Mouse (Mus musculus) adrenal gland, postnatal 4 days (tissue): ENCODE data around the gene Slc28a1. TPM values are rescaled to one million over a fixed set of nuclear protein-coding genes. Genes with fewer than 3 reads are reported as not detected.

ENCODE experiments used
- DNase-seq, 2 experiments: peaks; one replicate each; pipeline ENCODE4 v3.0.0; 2021 to 2022; ENCODE audit warnings: low spot score in 2 of 2, mixed read lengths in 2 of 2
- long read RNA-seq, 2 experiments: library from polyadenylated mRNA; stranded (forward); transcript quantifications; one replicate each; pipeline ENCODE4 v2.0.0; 2021
- total RNA-seq, 2 experiments: library from RNA; stranded (reverse); gene quantifications; 2 replicates each; pipeline ENCODE4 v1.2.3; 2021

The Slc28a1 gene
- total RNA-seq: under 1 TPM; 0.56 TPM
- long read RNA-seq, experiment 1, partial matches to known transcripts: 1 of 1 reads
- long read RNA-seq, experiment 1, other reads (novel, unspliced or antisense): 0 of 1 reads
- long read RNA-seq, experiment 2, partial matches to known transcripts: 0 of 2 reads
- long read RNA-seq, experiment 2, other reads (novel, unspliced or antisense): 1 of 2 reads

DNA sequence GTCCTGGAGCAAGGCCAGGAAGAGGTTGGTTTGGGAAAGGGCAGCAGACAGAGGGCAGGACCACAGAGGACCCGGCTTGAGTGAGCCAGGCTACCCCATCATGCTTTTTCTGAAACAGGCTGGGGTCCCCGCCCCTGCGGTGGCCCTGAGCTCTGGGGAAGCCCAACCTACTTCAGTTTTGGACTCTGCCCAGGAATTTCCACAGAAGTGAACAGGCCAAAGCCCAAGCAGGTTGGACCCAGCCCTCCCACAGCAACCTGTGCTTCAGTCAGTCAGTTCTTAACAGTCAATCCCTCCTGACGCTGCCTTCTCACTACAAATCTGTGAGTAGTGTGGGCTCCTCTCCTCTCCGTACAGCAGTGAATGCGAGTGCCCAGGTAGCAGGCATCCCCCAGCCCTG is at the start of gene Slc28a1:
TSS of gene Slc28a1 (plus strand) at position 245 of the 400 bp plus-strand sequence.
- DNase-seq: no peak

DNA sequence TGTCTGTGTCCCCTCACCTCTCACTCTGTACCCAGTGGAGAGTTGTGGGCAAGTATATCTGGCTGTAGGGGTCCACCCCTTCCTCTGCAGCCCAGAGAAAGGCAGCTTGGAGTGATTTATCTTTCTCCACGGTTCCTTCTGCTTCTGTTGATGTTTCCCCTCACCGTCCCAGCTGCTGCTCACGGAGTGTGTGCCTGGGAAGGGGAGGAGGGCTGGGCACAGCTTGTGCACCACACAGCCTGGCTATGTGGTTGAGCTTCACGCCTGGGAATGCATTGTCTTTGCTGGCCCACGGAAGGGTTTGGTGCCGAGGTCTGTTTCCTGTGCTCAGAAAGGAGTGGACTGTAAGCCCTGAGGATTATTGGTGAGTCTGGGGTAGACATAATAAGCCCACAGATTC is 47.9 kb upstream of the Slc28a1 start:
- no peak for DNase-seq

- no peak for DNase-seq
Observed at GRCm38 (mm10) chr7:81072463-81072862, 42.1 kb upstream of the Slc28a1 start.

GRCm38 (mm10) chr7:81073273-81073672 is 41.3 kb upstream of the Slc28a1 start:
- DNase-seq: no peak

- no peak for DNase-seq
Observed at GRCm38 (mm10) chr7:81074546-81074945, 40.1 kb upstream of the Slc28a1 start.

DNA sequence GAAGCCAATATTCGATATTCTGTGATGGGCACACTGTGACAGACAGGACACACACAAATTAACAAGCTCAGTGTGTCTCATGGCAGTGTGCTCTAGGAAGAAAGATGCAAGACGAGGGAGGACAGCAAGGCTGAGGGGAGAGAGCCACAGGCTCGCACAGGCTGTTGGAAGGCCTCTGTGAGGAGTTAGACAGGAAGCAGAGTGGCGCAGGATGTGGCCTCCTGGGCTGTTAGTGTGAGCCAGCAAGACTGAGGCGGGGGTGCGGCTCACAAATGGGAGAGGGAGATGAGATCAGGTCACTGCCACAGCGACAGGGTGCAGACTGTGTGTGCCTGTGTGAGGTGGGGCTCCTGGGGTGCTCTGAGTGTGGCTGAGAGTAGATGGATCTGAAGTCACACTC is 39.3 kb upstream of the Slc28a1 start:
- no peak for DNase-seq

- no peak for DNase-seq
Observed at GRCm38 (mm10) chr7:81075732-81076131, 38.9 kb upstream of the Slc28a1 start.

GRCm38 (mm10) chr7:81077009-81077408 is 37.6 kb upstream of the Slc28a1 start:
- DNase-seq: no peak

- DNase-seq: no peak
Observed at GRCm38 (mm10) chr7:81078740-81079139, 35.9 kb upstream of the Slc28a1 start.

DNA sequence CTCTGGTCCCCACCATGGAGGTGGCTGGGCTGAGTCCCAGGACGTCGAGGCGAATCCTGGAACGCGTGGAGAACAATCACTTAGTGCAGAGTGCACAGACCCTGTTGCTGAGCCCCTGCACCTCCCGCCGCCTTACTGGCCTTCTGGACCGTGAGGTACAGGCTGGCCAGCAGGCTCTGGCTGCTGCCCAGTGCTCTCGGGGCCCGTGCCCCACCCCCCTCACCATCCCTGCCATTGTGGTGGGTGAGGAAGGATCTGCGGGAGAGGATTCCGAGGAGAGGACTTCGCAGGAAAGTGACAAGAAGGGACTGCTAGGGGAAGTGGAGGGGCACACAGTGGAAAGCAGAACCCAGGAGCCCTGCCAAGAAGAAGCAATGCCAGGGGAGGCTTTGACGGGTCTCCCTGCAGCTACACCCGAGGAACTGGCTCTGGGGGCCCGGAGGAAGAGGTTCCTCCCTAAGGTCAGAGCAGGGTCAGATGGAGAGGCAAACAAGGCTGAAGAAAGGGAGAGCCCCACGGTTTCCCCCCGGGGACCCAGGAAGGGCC is 21.1 kb upstream of the Slc28a1 start:
- no peak for DNase-seq

GRCm38 (mm10) chr7:81094104-81094757 is 20.4 kb upstream of the Slc28a1 start:
- DNase-seq: no peak

GRCm38 (mm10) chr7:81100341-81100740 is 14.3 kb upstream of the Slc28a1 start:
- DNase-seq: no peak

GRCm38 (mm10) chr7:81102854-81103253 is 11.7 kb upstream of the Slc28a1 start:
- DNase-seq: no peak

- DNase-seq: no peak
Observed at GRCm38 (mm10) chr7:81105525-81105924, 9.1 kb upstream of the Slc28a1 start.

DNA sequence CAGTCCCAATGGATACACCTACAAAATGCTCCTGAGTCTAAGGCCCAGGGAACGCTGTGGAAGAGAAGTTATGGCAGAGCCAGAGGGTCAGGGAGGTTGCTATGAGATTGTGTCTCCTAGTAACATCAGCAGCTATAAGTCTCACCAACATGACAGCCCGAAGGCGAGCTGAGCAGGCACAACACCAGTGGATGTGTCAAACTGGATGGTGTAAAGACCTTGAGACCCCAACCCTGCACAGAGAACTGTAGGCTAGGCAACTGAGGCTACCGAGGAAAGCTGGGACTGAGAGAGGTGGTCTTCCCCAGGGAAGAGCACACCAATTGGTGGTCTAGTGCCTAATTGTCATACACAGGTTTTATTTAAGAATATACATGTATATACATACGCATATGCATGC is 6.4 kb upstream of the Slc28a1 start:
- DNase-seq: no peak

DNA sequence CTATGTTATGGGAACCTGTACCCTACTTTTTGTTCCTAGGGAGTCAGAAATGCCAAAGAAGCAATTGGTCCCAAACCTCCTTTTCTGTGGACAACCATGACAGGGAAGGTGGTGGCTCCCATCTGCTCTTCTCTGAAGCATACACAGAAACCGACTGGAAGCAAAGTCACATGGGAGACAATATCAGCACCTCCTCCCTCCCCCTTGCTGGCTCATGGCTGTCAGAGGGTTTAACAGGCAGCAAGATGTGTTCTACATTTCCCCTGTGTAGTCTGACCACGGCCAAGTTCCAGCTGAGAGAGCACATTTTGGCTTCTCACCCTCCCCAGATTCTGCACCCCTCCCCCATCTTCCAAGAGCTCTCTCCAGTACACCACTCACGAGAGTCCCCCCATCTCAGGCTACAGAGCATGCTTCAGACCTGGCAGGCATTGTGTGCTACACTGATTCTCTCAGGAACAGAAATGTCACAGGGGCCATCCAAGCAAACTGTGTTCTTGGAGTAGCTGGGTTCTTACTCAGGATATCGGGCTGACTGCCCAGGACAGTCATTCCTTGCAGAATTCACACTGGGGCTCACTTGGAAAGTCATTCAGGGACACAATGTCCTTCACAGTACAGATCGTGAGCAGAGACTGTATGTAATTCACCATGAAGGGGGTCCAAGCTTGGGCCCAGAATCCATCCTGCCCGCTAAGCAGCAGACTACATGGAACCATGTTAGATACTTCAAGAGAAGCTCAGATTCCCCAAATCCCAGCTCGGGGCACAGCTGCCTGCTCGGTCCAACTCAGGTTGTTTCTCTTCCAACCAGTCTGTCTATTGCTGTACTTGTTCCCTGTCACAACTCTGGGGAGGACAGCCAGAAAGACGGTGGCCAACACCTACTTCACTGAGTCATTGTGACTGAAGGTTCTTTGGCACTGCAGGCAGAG is 4.6 kb upstream of the Slc28a1 start:
- no peak for DNase-seq

- no peak for DNase-seq
Observed at GRCm38 (mm10) chr7:81110791-81111190, 3.8 kb upstream of the Slc28a1 start.

DNA sequence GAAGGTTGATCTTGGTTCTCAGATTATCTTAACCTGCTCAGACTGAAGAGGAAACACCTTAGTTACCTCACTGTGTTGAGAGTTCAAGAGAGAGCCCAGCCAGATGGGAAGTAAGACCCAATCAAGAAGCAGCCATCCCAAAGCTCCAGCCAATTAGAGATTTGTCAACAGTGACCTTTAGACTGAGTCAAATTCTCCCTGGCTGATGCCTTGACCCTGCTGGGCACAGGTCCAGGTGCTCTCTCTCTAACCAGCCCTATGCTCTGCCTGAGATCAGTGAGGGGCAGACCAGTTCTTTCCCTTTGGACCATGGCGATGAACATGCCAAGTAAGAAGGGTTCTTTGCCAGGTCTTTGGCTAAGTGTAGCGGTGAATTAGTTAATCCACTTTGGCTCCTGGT is 2.9 kb upstream of the Slc28a1 start:
- no peak for DNase-seq

DNA sequence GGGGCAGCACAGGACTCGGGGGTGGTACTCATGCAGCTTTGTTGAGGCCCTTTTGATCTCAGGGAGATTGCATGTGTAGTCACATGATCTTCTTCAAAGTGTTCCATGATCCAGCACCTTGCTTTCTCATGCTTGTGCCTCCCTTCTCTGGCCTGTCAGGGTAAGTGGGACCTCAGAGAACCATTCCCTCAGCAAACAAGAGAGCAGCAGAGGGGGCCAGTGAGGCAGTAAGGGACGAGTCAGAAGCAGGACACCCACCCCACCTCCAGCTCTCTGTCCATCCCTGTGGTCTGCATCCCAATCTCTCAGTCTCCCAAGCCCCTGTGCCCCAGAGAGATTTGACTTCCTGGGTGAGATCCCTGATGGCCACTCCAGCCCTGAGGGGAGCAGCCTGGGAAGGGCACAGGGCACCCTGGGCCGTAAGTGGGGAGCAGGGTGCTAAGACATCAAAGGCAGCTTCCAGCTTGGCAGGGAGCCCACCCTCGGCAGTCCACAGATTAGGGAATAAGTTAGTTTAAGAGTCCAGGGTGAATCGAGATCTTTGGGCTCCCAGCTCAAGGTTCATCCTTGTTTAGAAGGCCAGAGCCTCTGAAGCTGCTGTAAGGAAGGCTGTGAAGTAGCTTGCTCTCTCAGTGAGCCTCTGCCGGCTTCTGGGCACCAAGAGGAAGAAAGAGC is 1.8 kb upstream of the Slc28a1 start:
- no peak for DNase-seq

GRCm38 (mm10) chr7:81121099-81121498 is 6.5 kb downstream of the Slc28a1 start:
- no peak for DNase-seq

DNA sequence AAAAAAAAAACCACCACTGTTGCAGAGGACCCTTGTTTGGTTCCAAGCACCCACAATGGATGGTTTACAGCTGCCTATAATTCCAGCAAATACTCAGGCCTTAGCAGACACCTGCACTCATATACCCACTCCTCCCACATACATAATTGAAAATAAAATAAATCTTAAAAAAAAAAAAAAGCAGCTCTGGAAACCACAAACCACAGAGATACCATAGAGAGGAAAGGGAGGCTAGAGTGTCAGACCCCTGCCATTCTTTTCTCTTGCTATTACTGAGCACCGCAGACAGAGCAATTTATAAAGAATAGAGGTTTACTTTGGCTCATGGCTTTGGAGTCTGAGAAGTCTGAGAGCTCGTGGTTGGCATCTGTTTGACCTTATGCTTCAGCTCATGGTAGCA is 8.2 kb downstream of the Slc28a1 start:
- no peak for DNase-seq
